Mouse (Mus musculus): ENCODE measurements at regions not wholly inside any gene's neighbourhood (a gene's known extent, or its start where the extent isn't known, plus 50 kb on each side); places are given as distances from the start of the nearest gene placed in this dataset.

DNA sequence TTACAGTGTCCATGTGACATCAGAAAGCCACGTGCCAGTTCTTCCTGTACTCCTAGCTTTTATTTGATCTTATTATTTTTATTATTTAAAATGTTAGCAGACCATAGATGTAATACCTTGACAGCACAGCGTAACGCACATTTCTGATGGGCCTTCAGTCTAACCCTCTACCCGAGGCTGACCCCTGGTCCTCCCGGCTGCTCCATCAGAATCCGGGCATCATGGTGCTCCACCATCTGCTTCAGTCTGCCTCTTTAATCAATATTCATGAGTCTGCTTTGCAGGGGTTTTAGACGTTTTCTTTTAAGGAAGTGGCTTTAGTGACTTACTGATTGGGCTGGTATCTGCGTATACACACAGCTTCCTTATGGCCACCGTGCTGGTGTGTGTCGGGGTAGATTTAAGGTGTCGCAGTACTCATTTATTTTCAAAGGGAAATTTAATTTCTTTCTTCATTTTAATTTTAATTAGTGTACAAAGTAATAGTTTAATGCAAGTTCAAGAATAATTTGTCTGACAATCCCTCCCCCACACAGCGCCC is 265.2 kb upstream of the Sox2 start:
- no peak for DNase-seq (ENCODE audit: low spot score in 2 of 2)

DNA sequence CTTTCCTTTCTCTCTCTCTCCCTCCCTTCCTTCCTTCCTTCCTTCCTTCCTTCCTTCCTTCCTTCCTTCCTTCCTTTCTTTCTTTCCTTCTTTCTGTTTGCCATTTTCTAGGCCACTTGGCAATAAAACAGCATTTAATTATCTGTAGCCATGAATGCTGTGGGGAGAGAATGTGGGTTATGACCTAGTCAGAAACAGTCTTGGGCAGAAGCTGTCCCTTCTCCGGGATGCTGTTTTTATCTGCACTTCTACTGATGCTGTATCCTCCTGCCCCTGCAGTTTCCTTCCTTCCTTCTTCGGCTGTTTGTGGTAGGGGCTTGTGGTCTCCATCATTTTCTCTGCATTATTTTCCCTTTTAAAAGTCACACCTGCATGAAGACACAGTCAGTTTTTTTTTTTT is 272.3 kb upstream of the Sox2 start:
- no peak for DNase-seq (ENCODE audit: low spot score in 2 of 2)

DNA sequence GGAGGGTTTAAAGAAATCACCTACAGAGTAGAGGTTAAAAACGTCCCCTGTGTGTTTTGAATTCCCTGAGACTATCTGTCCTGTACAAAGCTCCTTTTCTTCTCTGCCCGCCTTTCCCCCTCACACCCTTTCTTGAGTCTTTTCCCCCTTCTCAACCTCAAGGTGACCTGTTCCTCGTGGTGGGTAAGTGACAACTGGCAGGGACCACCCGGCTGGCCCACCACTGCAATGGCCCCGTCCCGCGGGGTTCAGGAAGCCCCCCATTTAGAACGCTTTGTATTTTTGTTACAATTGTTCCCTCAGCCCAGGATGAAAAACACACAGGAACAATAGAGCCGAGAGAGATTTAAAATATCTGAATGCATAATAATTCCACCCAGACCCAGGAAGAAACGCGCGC is 272.9 kb upstream of the Sox2 start:
- DNase-seq (ENCODE audit: low spot score in 2 of 2) = no peak

DNA sequence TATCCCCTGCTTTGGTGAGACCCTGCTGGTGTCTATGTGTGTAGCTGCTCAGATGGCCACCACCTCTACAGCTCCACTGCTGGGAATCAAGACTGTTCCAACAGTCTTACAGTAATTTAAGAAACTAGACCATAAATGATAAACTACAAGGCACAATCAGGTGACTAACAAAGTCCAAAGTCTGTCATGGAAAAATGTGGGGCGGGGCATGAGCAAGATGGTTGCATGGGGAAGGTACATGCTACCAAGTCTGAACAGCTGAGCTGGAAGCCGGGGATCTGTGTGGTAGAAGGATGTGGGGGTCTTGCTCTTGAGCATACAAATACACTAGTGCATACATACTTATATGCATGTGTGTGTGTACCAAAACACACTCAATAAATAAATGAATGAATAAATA is 278.8 kb upstream of the Sox2 start:
- no peak for DNase-seq (ENCODE audit: low spot score in 2 of 2)

DNA sequence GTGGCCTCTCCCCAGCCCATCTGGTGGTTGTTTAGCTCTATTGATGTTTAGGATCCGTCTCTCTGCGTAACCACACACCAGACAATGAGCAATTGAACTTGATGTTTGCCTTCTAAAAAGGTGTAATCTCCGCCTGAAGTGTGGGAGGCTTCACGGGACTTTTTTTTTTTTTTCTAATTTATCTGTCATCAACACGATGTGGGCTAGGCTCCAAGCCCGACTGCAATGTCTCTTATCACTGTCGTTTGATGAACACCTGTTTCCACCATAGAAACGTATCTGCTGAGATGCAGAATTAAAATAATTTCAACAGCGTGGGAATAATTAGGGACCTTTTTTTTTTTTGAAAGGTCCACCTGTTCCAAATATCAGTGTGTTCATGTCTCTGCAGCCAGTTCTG is 257.0 kb upstream of the Dnajc19 start:
- DNase-seq (ENCODE audit: low spot score in 2 of 2) = no peak

DNA sequence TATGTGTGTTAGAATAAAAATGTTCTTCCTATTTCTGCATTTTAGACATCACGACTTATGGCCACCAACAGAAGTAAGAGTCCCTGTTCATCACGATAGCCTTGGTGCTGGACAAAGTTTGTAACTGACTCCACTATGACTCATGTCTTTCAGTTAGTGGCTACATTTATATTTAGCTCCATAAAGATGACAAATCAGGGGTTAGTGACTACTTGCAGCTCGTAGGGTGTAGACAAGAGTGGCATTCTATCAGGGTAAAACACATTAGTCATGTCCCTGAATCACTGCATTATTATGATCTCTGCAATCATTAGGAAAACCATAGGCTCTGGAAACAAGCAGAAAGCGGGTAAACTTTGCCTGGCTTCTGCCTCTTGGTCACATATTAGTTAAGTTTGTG is 252.4 kb upstream of the Dnajc19 start:
- no peak for DNase-seq (ENCODE audit: low spot score in 2 of 2)

DNA sequence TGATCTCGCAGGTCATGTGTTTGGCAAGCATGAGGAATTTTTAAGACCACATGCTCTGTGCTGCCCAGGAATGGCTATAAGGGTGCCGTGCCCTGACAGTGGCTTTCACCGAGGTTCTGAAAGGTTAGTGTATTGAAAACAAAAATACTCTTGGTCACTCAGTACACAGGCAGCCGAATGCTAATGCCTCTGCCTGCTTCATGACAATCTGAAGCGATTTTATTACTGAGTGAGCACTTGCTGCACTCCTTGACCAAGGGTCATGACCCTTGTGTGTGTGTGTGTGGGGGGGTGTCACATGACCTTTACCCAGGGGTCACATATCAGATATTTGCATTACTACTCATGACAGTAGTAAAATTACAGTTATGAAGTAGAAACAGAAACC is 250.8 kb upstream of the Dnajc19 start:
- DNase-seq (ENCODE audit: low spot score in 2 of 2) = no peak

DNA sequence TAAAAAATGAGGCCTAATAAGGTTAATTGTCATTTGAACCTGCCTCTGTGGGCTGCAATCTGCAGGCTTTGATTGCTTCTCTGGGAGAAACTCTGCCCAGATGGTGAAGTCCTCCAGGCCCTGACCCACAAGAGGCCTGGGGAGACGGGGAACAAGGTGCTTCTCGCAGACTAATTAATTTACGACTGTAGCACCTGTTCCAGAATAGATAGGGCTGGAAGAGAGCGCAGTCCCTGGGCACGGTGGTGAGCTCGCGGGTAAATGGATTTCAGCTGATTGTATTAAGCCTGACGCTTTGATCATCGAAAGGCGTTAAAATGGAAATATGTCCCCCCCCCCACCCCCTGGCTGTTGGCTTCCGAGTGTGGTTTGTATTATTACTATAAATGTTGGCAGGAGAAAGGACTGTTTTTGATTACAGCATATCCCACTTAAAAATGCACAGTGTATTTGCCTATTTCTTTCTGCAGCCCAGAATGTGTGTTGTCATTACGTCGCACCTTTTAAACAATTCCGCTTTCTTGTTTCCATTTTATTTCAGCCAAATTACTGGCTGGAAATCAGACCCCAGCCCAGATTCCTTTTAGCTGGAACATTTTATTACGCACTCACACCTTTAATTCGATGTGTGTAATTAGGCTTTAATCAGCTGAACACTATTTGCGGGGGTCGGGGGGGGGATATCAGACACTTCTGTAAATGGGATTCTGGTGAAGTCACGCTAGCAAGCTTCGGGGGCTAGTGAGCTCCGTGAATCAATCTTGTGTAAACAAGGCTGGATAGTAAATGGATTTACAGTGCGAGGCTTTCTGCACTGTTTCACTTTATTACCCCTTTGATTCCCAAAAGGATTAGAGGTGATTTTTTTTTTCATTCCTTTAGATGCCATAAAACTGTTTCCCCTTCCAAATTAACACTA is 250.1 kb upstream of the Dnajc19 start:
- DNase-seq (ENCODE audit: low spot score in 2 of 2) = no peak

DNA sequence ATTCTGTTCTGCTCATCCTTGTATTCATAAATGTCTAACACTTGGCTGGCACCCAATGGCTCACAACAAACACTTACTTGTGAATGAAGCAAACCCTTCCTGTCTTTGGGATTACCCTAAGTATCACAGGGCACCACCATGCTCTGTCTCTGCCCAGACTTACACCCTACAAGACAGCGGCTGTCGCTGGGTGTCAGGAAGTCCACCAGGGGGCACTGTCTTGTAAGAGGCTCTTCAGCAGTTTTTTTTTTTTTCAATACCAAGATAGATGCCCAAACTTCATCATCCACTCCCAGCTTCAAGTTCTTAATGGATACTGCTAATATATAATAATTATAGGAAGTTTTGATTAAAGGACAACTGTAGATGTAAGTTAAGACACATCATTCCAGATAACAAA is 247.7 kb upstream of the Dnajc19 start:
- peak in 1 of 2 experiments; percentile 27 for DNase-seq (ENCODE audit: low spot score in 2 of 2)

DNA sequence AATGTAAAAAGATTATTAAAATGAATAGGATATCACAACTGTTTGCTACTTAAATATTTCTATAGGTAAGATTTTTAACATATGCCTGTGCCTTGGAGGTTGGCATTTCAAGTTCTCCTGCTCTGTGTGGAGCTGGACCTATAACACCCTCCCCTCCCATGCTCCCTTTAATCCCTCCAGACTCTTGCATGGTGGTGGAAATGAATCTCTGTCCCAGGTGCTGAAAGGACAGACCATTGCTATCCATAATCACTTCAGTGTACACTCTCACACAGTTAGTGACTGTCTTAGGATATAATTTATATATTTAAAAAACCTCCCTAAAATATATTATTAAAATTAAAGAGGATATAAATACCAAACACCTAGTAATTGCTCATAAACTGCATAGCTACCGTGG is 244.5 kb upstream of the Dnajc19 start:
- DNase-seq (ENCODE audit: low spot score in 2 of 2) = no peak

DNA sequence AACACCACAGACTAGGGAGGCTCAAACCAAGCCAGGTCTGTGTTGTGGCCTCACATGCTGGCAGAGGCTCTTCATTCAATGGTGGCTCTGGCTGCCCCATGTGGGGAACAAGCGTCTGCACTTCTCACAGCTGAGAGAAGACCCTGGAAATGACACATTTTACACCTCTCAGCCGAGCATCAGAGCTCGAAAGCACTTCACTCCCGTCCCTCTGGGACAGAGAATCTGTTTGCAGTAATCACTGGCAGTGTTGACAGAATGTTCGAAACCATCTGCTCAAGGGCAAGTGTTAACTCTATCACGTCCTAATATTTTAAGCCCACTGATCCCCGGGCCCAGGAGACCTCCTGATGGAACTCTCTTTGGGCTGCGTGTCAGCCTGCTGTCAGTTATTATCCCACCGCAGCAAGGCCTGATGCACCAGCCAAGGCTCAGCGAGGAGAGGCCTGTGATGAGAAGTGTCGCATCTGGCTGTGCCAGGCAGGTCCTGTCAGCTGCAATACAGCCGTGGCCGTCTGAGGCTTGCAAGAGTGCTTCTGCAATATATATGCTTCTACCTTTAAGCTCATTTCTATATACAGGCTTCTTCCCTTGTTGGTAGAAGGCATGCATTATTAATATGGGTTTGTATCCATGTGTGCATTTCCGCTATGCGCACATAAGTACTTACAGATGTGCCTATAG is 241.5 kb upstream of the Dnajc19 start:
- no peak for DNase-seq (ENCODE audit: low spot score in 2 of 2)

DNA sequence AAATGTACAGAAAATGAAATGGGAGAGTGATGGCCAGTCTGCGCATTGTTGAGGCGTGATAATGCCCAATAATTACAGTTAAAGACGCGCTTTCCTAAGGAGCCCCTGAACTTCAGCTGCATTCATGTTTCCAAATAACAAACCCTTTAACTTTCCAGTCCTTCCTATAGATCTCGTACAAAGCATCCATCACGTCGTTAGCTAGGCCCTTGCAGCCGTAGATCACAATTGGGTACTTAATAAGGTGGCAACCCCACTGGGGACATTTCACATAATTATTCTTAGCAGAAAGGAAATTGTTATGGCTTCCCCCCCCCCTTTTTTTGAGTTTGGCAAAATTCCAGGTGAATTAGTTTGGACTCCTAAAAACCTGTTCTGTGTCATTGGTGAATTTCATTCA is 233.7 kb upstream of the Dnajc19 start:
- DNase-seq (ENCODE audit: low spot score in 2 of 2) = no peak

DNA sequence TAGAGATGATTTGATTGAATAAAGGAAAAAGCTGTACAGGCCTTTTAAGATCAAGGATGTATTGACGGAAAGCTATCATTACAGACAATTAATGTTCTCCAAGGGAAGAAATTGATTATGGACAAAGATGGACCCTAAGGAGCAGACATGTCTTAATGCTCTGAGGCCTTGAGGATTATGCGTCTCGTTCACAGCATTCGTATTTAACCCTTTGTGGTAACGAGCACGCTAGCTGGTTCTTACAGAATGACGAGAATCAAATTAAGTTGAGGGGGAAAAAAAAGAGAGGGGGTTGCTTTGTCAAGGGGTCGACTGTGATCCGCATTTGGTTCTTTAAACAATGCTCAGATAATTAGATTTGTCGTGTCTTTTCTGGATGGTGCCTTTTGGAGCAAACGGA is 233.3 kb upstream of the Dnajc19 start:
- no peak for DNase-seq (ENCODE audit: low spot score in 2 of 2)

DNA sequence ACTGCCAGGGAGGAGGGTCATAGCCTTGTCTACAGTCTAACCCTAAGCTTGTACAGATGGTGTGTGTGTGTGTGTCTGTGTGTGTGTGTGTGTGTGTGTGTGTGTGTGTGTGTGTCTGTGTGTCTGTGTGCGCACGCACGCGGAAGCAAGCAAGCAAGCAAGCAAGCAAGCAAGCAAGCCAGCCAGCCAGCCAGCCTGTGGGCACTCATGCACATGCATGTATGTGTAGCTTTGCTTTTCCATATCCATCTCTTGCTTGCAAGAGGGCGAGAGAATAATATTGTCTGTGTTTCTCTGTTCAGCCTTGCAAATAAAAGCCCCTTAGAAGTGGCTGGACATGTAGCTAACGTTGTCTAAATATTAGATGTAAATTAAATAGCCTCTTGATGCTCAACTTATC is 230.8 kb upstream of the Dnajc19 start:
- DNase-seq (ENCODE audit: low spot score in 2 of 2) = no peak

DNA sequence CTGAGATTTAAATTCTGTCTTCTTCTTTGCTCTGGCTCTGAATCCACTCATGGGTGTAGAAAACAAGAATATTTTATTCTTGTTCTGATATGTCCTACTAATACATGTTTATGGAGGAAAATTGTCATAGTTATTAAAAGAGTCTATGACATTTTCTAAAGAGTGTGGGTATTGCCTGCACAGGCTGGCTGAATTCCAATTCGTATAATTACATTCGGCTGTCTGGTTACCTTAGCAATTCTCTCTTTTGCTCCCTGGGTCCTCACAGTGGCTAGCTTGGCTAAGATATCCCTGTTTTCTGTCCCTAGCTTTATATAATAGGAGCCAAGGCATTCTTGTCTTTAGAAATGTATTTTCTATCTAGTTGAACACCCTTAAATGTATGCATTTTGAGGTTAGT is 218.5 kb upstream of the Dnajc19 start:
- DNase-seq (ENCODE audit: low spot score in 2 of 2) = no peak

DNA sequence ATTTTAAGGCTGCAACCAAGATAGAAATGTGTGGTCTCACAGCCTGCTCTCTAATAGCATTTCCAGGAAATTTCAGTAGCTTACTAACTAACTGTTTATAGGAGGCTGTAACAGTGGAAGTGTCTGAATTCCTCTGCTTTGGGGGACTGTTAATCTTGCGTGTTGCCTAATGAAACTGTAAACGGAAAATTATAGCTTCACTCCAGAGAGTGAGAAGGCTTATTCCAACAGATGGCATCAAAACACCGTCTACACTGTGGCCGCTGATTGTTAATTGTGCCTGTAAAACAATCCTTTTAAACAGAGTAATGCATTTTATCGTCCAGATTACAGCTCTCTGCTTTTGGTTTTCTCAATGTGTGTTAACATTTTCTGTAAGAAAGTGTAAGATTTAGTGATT is 206.7 kb upstream of the Dnajc19 start:
- DNase-seq (ENCODE audit: low spot score in 2 of 2) = no peak

DNA sequence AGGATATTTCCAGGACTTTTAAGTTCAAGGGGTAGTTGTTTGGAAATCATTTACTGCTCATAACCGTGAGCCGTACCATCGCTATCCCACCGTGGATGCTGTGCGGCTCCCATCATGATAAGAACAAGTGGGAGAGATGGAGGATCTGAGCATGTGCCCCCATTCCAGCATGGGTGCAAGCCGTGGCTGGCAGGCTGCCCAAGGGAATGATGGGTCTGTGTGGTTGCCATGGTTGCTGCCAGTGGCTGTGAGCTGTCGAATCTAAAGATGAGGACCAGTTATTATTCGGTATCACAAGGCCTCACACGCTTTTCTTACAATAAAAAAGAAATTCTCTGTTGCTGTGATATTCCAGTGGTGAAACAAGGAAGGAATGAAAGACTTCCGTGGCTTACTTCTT is 189.0 kb upstream of the Dnajc19 start:
- DNase-seq (ENCODE audit: low spot score in 2 of 2) = no peak

DNA sequence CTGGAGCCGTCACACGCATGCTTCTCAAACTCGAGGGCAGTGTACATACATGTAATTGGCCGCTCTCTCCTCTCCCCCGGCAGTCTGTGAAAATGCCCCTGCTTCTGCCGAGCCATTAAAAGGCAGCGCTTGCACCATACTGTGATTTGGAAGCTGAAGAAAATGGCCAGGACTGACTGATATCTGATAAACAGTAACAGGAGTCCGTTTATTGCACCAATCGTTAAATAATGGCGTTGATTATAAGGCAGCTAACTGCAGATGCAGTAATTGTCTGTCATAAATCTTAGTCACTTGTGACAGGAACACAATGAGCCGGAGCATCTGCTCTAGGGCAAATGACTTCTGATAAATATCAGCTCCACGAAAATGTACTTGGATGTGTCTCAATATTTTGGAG is 185.3 kb upstream of the Dnajc19 start:
- DNase-seq (ENCODE audit: low spot score in 2 of 2) = no peak

DNA sequence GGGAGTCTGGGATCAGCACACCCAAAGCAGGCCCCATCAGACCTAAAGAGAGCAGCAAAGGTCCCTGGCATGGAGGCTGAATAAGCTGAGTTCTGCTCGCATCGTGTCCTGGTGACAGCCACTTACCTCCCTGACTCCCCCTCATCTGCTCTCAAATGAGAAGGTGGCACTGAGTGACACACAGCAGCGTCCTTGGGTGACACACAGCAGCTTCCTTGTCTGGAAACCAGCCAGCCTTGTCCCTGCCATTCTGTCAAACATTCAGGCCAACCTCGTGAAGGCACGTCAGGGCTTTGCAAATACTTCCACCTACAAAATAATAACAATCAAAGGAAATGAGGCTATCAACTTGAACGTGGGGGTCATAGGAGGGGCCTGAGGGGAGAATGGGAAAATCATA is 183.7 kb upstream of the Dnajc19 start:
- no peak for DNase-seq (ENCODE audit: low spot score in 2 of 2)

DNA sequence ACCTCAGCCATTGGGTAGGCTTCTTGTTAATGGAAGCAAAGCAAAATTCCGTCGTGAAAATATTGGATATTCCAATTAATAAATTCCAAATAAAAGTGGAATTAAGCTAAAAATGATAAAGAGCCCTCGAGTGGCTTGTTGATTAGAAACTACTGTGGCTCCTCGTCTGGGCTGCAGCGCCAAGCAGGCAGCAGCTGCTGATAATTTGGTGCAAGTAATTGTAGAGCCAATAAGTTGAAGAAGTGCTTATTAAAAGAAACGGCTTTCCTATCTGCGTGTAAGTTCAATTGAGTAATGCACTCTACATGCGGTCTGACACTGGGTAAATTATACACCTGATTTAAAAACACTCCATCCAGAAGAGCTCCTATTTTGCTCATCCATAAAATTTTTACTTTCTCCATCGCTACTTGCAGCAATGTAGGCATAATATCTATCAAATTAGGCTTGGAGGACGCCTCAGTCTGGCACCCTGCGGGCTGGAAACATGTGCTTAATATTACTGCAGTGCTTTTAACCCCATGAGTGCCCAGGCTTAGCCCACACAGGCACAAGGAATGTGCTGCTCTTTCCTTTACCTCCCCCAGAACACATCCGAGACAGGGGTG is 171.7 kb upstream of the Dnajc19 start:
- DNase-seq (ENCODE audit: low spot score in 2 of 2) = no peak

DNA sequence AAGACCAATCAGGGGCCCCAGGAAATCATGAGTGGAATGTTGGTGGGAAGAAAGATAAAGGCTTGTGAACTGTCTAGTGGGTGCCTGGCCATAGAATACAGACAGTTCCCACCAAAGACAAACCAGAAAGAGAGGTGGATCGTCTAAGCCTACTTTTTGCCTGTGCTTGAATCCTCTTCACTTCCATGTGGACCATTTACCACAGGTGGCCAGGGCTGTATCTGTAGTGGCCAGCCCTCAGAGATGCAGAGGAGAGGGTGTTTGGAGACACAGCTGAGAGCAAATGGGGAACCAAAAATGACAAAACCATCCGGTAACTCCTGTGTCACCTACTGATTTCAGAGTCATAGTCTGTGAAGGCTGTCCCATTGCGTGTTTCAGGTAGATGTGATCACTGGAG is 161.0 kb upstream of the Dnajc19 start:
- DNase-seq (ENCODE audit: low spot score in 2 of 2) = no peak

DNA sequence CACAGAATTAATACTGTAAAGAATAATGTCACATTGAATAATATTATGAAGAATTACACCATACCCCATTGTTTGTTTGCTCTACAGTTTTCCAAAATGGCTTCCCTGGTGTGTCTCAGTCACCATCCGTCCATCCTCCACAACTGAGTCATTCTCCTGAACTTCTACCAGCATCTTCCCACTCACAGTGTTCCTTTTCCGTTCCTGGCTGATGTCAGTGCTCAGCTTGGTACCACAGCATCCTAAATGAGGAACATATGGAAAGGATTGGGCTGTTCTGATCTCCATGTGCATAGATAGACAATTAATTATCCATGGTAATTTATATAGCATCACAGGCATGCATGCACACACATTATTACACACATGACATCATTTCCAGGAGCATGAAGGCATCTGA is 158.9 kb upstream of the Dnajc19 start:
- DNase-seq (ENCODE audit: low spot score in 2 of 2) = no peak

Data from gastrocnemius, postnatal 4 days (tissue).